Mouse (Mus musculus) bone marrow, adult 2 months (tissue): ENCODE data around the gene Mme. TPM values are rescaled to one million over a fixed set of nuclear protein-coding genes. Genes with fewer than 3 reads are reported as not detected.

ENCODE experiments used
- H3K27ac ChIP-seq: fragments of 200-500 bp; 2 replicates; pipeline ENCODE4 v1.5.1; 2012; ENCODE audit warnings: low read depth, mild to moderate bottlenecking, control low read depth, inconsistent platforms, low read length; ENCODE audit not compliant: control insufficient read depth, poor library complexity, insufficient read depth
- H3K4me1 ChIP-seq: fragments of 200-500 bp; 2 replicates; pipeline ENCODE4 v1.6.1; 2011; ENCODE audit warnings: low read length; ENCODE audit not compliant: control insufficient read depth, insufficient read depth
- H3K4me3 ChIP-seq: fragments of 200-500 bp; replicated peaks from 2 replicates; pipeline ENCODE3; 2011; ENCODE audit warnings: mild to moderate bottlenecking, low read depth, low read length, control low read depth; ENCODE audit not compliant: control insufficient read depth
- CTCF ChIP-seq: fragments of 200-500 bp; IDR thresholded peaks from 2 replicates; pipeline ENCODE4 v1.5.1; 2011; ENCODE audit warnings: low read length, control low read depth; ENCODE audit not compliant: control insufficient read depth, insufficient read depth
- POLR2A ChIP-seq: fragments of 200-500 bp; IDR thresholded peaks from 2 replicates; pipeline ENCODE4 v1.6.1; 2011; ENCODE audit warnings: low read depth, mild to moderate bottlenecking, control low read depth, low read length, borderline replicate concordance; ENCODE audit not compliant: control insufficient read depth
- polyA plus RNA-seq: library from polyadenylated mRNA; stranded (reverse); fragments of >200 nt; gene quantifications from 2 replicates; pipeline ENCODE4 v1.2.4, GENCODE M21; 2011; ENCODE audit warnings: low replicate concordance; ENCODE audit not compliant: missing spikeins, insufficient read depth, insufficient read length

Gene Mme
- polyA plus RNA-seq, 1 experiment, result 6.1 TPM

DNA sequence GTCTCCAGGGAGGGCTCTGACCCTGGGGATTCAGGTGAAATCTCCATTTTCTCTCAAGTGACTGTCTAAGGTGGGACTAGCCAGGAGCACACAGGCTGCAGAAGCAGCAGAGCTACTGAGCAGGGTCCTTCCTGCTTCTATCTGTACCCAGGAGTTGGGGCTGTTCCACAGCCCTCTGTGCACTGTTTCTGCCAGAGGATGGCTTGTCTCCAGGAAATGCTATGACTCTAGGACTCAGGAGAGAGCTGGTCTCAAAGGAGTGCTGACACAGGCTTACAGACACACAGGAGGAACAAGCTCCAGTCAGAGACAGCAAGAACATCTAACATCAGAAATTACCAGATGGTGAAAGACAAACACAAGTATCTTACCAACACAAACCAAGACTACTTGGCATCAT lies 176.4 kb downstream of the Mme start:
- no peak for TF ChIP-seq POLR2A
- no peak for TF ChIP-seq CTCF
- no peak overlapping the region for H3K27ac ChIP-seq
- H3K4me1 ChIP-seq, result no peaks in the 10 kb centered on the region
- no peak overlapping the region for H3K4me3 ChIP-seq

GRCm38 (mm10) chr3:63423552-63423951 lies 182.2 kb downstream of the Mme start:
- Histone ChIP-seq H3K27ac (no peak overlapping the region), H3K4me1 (no peaks in the 10 kb centered on the region), H3K4me3 (no peak overlapping the region)
- TF ChIP-seq CTCF (no peak), POLR2A (no peak)

Other genes with a start within 250 kb of the Mme start
- gene Gm34302, start 242.3 kb downstream of the Mme start, polyA plus RNA-seq, result not detected in 2 replicates